Mouse (Mus musculus) ES-E14 (cell line): ENCODE results near the gene St3gal3. TPM values are rescaled to one million over a fixed set of nuclear protein-coding genes. Genes with fewer than 3 reads are reported as not detected.

ENCODE experiments used
- DNase-seq: peaks from one replicate; pipeline ENCODE4 v3.0.0-alpha.2; 2013; ENCODE audit warnings: low read depth, low spot score
- H3K27ac ChIP-seq: 2 replicates; pipeline ENCODE4 v1.5.1; 2012; ENCODE audit warnings: low read depth, mild to moderate bottlenecking, low read length, moderate library complexity, mixed read lengths; ENCODE audit not compliant: poor library complexity, insufficient read depth, severe bottlenecking
- H3K36me3 ChIP-seq: 2 replicates; pipeline ENCODE4 v1.6.1; 2012; ENCODE audit warnings: mild to moderate bottlenecking, low read length, moderate library complexity, mixed read lengths; ENCODE audit not compliant: control insufficient read depth, poor library complexity, insufficient read depth, severe bottlenecking
- H3K4me1 ChIP-seq, 2 experiments: fragments of 150-350 bp in 1 of 2; sonication (generic) in 1 of 2; 2 replicates each; pipeline ENCODE4 v1.6.1; 2012; ENCODE audit warnings: low read length in 2 of 2, mild to moderate bottlenecking in 1 of 2, mixed read lengths in 1 of 2; ENCODE audit not compliant: control insufficient read depth in 2 of 2, insufficient read depth in 2 of 2, poor library complexity in 1 of 2
- H3K4me3 ChIP-seq, 2 experiments: fragments of 150-350 bp in 1 of 2; sonication (generic) in 1 of 2; 2 replicates each; pipeline ENCODE4 v1.5.1; 2012; ENCODE audit warnings: low read length in 2 of 2, low read depth in 1 of 2, mild to moderate bottlenecking in 1 of 2, mixed read lengths in 1 of 2; ENCODE audit not compliant: insufficient read depth in 1 of 2, poor library complexity in 1 of 2, severe bottlenecking in 1 of 2
- H3K9ac ChIP-seq: 2 replicates; pipeline ENCODE4 v1.6.1; 2012; ENCODE audit warnings: low read depth, mild to moderate bottlenecking, low read length, mixed read lengths; ENCODE audit not compliant: poor library complexity, insufficient read depth, severe bottlenecking
- H3K9me3 ChIP-seq: fragments of 150-350 bp; sonication (generic); 2 replicates; pipeline ENCODE4 v1.6.1; 2012; ENCODE audit warnings: low read depth, mild to moderate bottlenecking, low read length; ENCODE audit not compliant: control insufficient read depth, insufficient read depth
- CHD2 ChIP-seq: IDR thresholded peaks from 2 replicates; pipeline ENCODE4 v1.6.1; 2014; ENCODE audit warnings: mild to moderate bottlenecking, low read depth, low read length, inconsistent platforms
- HCFC1 ChIP-seq: IDR thresholded peaks from 2 replicates; pipeline ENCODE4 v1.6.1; 2012; ENCODE audit warnings: low read length, inconsistent platforms, borderline replicate concordance; ENCODE audit not compliant: insufficient read depth
- MAFK ChIP-seq: IDR thresholded peaks from 2 replicates; pipeline ENCODE4 v1.6.1; 2014; ENCODE audit warnings: mild to moderate bottlenecking, low read depth, low read length, inconsistent platforms; ENCODE audit not compliant: insufficient read depth
- ZC3H11A ChIP-seq: IDR thresholded peaks from 2 replicates; pipeline ENCODE4 v1.6.1; 2012; ENCODE audit warnings: low read depth, mild to moderate bottlenecking, inconsistent platforms, low read length, borderline replicate concordance
- ZNF384 ChIP-seq: IDR thresholded peaks from 2 replicates; pipeline ENCODE4 v1.6.1; 2012; ENCODE audit warnings: low read depth, low read length, inconsistent platforms
- in situ Hi-C, 2 experiments: fragments of 600-800 bp; cut with MboI; formaldehyde crosslinking; loops; one replicate each; pipeline ENCODE4 v1.15.1; 2025; ENCODE audit warnings: low sequenced_read_pairs in 2 of 2, inconsistent platforms in 1 of 2; ENCODE audit not compliant: unreplicated experiment in 2 of 2
- total RNA-seq: library from RNA; depleted of rRNA; stranded (reverse); fragments of 300-350 nt; gene quantifications from 2 replicates; pipeline ENCODE4 v1.2.3, GENCODE M21; 2012

St3gal3 gene
- total RNA-seq, 1 experiment: 10.9 TPM

DNA sequence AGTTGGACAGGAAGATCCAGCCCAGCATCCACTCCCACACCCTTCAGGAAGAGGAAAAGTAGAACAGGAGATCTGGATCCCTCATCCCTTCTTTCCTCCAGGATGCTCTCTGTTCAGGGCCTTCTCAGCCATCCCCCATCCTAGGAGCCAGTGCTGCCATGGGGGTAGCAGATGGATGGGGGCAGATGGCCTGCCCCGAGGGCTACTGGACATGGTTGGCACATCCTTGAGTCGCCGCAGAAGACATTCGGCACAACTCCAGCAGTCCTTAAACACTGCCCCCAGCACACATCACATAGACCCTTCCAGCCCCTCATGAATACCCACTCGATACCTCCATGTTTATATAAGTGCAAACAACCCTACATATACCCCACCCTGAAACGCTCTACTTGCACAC is 238.7 kb downstream of the St3gal3 start:
- H3K9me3 ChIP-seq: no peaks in the 10 kb centered on the region
- peaks cover 1 to 3% of the 10 kb centered on the region in 2 experiments; a peak in 2 of 4 replicates for H3K4me1 ChIP-seq
- no peak overlapping the region for H3K9ac ChIP-seq
- in situ Hi-C loops: no loop called here
- H3K36me3 ChIP-seq: peaks cover 44% of the 10 kb centered on the region
- no peak overlapping the region for H3K4me3 ChIP-seq
- no peak for TF ChIP-seq ZNF384
- TF ChIP-seq CHD2: no peak
- no peak for TF ChIP-seq MAFK
- TF ChIP-seq HCFC1: no peak
- TF ChIP-seq ZC3H11A: no peak
- no peak for DNase-seq
- H3K27ac ChIP-seq: no peak overlapping the region

GRCm38 (mm10) chr4:117895339-117895738 is 239.4 kb downstream of the St3gal3 start:
- no peak for DNase-seq
- H3K9me3 ChIP-seq: no peaks in the 10 kb centered on the region
- H3K9ac ChIP-seq: no peak overlapping the region
- H3K4me1 ChIP-seq: peaks cover 3% of the 10 kb centered on the region in 2 experiments; a peak in 2 of 4 replicates
- TF ChIP-seq ZNF384 (no peak), HCFC1 (no peak), MAFK (no peak), ZC3H11A (no peak), CHD2 (no peak)
- no peak overlapping the region for H3K27ac ChIP-seq
- no peak overlapping the region for H3K4me3 ChIP-seq
- in situ Hi-C loops: no loop called here
- H3K36me3 ChIP-seq: peaks cover 40% of the 10 kb centered on the region

DNA sequence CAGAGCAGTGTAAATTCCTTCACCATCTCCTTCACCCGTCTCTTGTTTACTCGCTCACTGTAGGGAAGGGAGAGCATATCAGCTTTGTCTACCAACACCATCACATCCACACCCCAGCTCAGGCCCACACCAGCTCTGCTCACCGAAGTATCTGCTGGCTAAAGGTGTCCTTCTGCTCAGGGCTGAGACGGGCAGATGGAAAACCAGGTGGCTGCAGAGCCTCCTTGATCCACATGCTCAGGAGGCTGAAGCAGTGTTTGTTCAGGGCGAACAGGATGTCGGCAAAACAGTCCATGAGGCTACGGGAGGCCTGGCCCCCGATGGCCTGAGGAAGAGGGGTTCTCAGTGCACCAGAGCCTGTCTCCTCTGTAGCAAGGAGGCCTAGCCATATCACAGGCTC is 240.1 kb downstream of the St3gal3 start:
- Histone ChIP-seq H3K27ac (no peak overlapping the region), H3K9me3 (no peaks in the 10 kb centered on the region), H3K36me3 (peaks cover 39% of the 10 kb centered on the region), H3K4me3 (no peak overlapping the region), H3K9ac (no peak overlapping the region), H3K4me1 (peaks cover 3% of the 10 kb centered on the region in 2 experiments; a peak in 2 of 4 replicates)
- DNase-seq: no peak
- TF ChIP-seq ZNF384 (no peak), CHD2 (no peak)
- in situ Hi-C loops: no loop called here

- in situ Hi-C loops: no loop called here
- H3K36me3 ChIP-seq: peaks cover 35% of the 10 kb centered on the region
Observed at GRCm38 (mm10) chr4:117893376-117893775, 241.3 kb downstream of the St3gal3 start.

GRCm38 (mm10) chr4:117891738-117892161 is 243.0 kb downstream of the St3gal3 start, which contains the start of gene Dph2:
Gene Dph2 (minus strand): TSS chr4:117892032.
- in situ Hi-C loops: no loop called here
- H3K4me1 ChIP-seq: peaks cover 3% of the 10 kb centered on the region in 2 experiments; a peak in 2 of 4 replicates
- H3K27ac ChIP-seq: no peak within 1 kb of the TSS
- TF ChIP-seq HCFC1 (peak; percentile 93), ZC3H11A (no peak), CHD2 (peak; percentile 79)
- peak within 1 kb of the TSS; percentile 88 to 95 for H3K4me3 ChIP-seq
- H3K9me3 ChIP-seq: no peaks in the 10 kb centered on the region
- peaks cover 27% of the 10 kb centered on the region for H3K36me3 ChIP-seq
- DNase-seq: peak; percentile 69
- peak within 1 kb of the TSS; percentile 86 for H3K9ac ChIP-seq

More at GRCm38 (mm10) chr4:117893376-117893775, 241.3 kb downstream of the St3gal3 start:
- no peak overlapping the region for H3K9ac ChIP-seq
- H3K4me3 ChIP-seq: no peak overlapping the region
- TF ChIP-seq MAFK (no peak), HCFC1 (0 out of 2 replicates have a peak, but pooled peaks have one; percentile 34), ZC3H11A (no peak)
- H3K27ac ChIP-seq: no peak overlapping the region
- peaks cover 3% of the 10 kb centered on the region in 2 experiments; a peak in 2 of 4 replicates for H3K4me1 ChIP-seq
- DNase-seq: peak; percentile 56
- H3K9me3 ChIP-seq: no peaks in the 10 kb centered on the region
